Mouse (Mus musculus) granulocyte monocyte progenitor cell, adult 5-6 weeks (primary cell): ENCODE results near the gene Kdm2b. TPM values are rescaled to one million over a fixed set of nuclear protein-coding genes. Genes with fewer than 3 reads are reported as not detected.
"Not testable (repeated sequence)": the region's sequence is repeated elsewhere in the genome, so short reads cannot be mapped to it uniquely, and the experiment has no call there.

ENCODE experiments used
- ATAC-seq: replicated peaks from 2 replicates; pipeline ENCODE4 v1.8.0; 2016; ENCODE audit warnings: mild to moderate bottlenecking, moderate TSS enrichment, inconsistent platforms; ENCODE audit not compliant: poor library complexity, severe bottlenecking
- total RNA-seq, 2 experiments: library from RNA; stranded (forward) in 1 of 2; stranded (reverse) in 1 of 2; fragments of 200-712, 200-1000 nt in 1 of 2; fragments of >200 nt in 1 of 2; fragmentation: Nextera tagmentation in 1 of 2; gene quantifications; 2 replicates each; pipeline ENCODE4 v1.2.3; 2014 to 2017

Gene Kdm2b
- total RNA-seq, 2 experiments from 2014 or later = 42.8 to 58.7 TPM

DNA sequence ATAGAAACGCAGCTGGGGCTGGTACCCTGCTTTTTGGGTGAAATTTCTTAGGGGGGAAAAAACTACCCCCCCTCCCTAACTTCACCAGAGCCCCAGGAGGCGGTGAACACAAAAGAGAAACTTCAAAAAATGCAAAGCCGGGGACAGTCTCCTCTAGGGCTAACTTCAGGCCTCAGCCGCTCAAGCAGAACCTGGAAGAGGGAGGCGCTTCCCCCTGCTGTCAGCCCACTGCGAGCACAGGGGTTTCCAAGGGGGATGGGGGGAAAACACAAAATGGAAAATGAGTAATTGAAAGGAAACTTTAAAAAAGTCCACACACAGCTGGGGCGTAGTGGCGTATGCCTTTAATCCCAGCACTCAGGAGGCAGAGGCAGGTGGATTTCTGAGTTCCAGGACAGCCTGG lies 3.5 kb downstream of the Kdm2b start:
- no peak for ATAC-seq

DNA sequence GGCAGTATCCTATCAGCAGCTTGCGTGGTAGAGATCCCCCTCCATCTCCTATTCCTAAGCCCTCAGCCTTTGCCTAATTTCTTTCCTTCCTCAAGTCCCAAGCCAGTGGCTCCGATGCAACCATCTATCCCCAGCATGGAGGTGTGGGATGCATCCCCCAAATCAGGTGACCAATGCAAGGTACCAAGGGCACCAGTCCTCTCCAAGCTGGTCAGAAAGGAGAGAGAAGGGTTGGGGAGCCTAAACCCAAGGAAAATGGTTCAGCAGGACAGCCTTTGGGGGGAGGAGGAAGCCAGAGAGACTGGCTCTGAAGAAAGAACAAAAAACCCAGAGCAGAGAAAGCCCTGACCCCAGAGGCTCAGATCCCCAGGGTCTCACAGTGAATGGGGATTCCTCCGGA lies 4.3 kb downstream of the Kdm2b start:
- ATAC-seq = no peak

DNA sequence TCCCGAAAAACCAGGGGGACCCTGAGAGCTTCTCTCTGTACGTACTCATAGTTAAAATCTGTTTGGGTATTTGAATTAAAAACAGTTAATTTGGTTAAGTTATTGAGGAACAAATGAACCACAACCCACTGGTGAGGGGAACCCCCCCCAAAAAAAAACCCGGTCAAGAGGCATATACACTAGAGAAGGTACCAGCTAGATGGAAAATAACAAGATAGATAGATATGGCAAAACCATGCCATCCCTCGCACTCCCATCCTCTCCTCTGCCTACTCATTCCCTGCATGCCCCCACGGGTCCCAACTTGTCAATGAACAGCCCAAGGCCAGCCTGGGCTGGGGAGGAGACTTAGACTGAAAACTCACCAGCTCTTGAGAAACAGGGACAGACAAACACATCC lies 5.1 kb downstream of the Kdm2b start:
- ATAC-seq = no peak

DNA sequence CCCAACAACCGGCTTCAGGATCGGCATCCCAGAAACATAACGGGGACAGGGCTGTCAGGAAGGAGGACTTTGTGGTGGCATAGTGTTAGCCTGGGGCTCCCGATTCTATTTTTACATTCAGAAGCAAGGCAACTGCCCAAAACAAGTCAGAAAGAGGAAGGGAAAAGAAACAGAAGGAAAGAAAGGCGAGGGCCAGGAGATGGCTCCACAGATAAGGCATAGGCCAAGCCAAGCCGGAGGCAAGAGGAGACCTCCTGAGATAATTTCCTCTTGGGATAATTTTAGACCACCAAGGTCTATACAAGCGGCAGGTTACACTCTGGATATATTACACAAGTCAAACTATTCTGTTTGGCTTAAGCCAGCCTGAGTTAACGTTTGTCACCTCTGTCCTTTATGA lies 10.7 kb downstream of the Kdm2b start:
- peak; percentile 63 for ATAC-seq

DNA sequence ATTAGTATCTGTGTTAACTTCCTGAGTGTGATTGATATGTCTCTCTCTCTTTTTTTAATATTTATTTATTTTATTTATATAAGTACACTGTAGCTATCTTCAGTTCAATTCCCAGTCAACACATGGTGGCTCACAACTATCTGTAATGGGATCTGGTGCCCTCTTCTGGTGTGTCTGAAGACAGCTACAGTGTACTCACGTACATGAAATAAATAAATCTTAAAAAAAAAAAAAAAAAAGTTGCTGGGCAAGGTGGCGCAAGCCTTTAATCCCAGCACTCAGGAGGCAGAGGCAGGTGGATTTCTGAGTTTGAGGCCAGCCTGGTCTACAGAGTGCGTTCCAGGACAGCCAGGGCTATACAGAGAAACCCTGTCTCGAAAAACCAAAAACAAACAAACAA lies 14.9 kb downstream of the Kdm2b start:
- ATAC-seq = not testable (repeated sequence)

DNA sequence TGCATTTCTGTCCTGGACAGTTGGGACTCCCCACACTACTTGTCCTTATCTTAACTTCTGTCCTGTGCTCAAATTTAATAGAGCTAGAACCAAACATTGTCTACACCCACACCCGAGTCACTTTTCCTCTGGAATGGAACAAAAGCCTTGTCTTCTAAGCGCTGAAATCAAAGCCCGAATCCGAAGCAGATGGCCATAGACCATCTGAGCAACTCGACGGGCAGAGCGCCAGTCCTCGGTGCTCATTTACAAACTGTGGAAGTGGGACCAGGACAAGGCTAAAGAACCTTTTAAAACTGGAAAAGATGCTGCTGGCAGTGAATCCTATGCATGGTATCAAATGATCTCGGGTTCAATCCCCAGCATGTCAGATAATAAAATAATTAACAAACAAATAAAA lies 17.5 kb downstream of the Kdm2b start:
- ATAC-seq = no peak

DNA sequence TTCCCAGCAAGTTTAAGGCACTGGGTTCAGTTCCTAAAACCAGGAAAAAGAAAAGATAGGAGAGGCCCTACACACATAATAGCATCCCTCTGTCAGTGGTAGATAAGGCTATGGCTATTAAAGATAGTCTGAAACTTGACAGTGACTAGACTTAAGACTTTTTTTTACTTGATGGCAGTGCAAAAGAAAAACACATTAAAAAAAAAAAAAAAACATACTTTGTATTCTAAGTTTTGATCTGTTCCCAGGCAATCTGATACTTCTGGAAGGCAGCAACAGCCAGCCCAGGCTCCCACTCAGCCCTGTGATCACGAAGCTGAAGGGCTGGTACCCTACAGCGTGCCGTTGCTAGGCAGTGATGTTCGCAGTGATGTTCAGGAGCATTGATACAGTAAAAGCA lies 18.2 kb downstream of the Kdm2b start:
- ATAC-seq = no peak

DNA sequence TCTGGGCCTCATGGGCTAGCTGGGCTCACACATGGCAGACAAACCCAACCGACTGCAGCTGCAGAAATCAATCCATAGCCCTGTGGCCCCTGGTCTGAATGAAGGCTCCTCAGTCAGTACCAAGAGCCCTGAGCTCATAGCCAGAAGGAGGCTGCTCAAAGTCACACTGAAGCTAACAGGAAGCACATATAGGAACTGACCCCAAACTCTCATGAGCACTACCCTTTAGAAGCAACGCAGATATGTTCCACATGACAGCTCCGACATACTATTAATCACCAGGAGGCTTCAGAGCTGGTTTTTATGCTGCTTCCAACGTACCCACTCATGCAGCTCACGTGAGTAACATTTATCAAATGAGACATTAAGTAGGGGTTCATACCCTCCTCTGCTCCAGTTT lies 19.6 kb downstream of the Kdm2b start:
- ATAC-seq = no peak

DNA sequence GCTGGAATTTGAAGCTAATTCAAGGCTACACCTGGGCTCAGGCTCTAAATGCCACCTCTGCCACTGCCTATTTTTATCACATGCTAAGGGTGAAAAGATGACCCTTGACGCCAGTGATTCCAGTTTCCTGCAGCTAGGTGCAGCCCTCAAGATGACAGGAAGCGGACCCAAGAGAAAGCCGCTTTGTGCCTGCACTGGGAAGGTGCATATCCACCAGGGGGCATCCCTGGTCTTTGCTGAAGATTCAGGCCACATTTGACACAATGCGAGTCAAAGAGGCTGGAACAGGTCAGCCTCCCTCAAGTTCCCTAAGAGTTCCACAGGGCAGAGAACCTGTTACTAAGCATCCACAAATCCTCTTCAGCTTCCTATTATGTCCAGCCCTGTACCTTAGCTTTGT lies 21.3 kb downstream of the Kdm2b start:
- peak; percentile 80 for ATAC-seq

DNA sequence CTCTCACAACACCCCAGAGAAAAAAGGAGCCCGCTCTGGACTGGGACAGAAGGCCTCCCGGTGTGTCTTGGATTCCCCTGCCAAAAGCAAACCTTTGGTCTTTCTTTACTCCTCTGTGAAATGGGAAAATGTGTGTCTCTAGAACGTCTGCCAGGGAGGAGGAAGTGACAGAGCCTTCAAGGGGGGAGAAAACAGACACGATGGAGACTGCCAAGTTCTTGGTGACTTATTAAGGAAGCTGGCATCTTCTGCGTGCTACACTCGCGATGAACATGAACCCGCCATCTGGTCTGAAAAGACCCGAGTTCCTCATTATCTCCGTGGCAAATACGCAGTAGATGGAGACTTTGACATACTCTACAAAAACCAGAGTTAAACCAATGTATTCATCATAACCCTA lies 24.2 kb downstream of the Kdm2b start:
- ATAC-seq = peak; percentile 46

DNA sequence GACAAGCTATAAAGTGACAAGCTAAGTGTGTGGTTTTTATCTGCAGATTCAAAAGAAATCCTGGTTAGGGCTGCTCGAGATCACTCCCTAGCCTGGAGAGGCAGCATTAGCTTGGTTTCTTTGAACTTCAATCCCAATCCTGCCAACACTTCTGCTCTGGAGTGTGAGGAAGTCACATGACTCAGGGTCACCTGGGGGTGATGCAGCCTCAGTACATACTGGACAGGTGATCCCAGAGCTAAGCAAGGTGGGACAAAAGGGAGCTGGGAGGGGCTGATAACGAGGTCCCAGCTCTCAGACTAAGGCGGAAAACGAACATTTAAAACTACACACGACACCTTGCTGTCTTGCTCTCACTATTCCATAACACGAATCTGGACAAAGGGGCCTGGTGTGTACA lies 24.8 kb downstream of the Kdm2b start:
- ATAC-seq = no peak

DNA sequence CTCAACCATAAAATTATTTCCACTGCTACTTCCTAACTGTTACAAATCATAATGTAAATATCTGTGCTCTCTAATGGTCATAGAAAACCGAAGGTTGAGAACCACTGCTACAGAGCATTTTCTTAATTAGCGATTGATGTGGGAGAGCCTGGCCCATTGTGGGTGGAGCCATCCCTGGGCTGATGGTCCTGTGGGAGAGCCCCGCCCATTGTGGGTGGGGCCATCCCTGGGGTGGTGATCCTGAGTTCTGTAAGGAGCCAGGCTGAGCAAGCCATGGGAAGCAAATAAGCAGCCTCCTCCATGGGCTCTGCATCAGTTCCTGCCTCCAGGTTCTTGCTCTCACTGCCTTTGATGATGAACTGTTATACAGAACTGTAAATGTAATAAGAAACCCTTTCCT lies 27.7 kb downstream of the Kdm2b start:
- ATAC-seq = no peak

DNA sequence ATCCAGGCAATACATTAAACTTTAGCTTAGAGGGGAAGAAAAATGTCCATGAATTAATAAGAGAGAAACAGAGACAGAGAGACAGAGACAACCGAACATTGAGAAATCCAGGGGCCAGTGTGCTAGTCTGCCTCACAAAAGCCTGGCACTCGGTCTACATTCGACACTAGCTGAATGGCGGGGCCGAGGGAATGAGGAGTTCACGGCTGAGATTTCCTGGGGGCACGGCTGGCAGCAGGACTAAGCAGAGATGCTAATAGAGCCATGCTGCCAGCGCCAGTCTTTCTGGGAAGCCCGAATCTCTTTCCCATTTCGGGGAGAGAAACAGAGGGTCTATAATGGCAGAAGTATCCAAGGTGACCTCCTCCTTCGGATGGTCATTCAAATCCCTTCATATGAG lies 30.2 kb downstream of the Kdm2b start:
- ATAC-seq = no peak

DNA sequence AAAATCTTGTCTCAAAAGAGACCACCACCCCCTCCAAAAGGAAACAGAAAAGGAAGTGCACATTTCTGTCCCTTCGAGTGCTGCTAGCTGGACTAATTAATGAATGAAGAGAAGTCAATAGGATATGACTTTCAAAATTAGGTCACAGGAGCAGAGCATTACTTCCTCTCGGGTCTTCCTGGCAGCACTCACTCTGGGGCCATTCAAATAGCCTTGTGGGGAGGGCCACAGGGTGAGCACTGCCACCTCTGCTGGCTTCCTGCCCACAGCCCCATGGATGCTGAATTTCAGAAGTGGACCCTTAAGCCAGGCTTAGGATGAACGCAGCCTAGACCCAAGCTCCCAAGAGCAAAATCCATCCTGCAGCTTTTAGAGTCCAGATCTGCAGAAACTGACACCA lies 33.6 kb downstream of the Kdm2b start:
- ATAC-seq = peak; percentile 52

DNA sequence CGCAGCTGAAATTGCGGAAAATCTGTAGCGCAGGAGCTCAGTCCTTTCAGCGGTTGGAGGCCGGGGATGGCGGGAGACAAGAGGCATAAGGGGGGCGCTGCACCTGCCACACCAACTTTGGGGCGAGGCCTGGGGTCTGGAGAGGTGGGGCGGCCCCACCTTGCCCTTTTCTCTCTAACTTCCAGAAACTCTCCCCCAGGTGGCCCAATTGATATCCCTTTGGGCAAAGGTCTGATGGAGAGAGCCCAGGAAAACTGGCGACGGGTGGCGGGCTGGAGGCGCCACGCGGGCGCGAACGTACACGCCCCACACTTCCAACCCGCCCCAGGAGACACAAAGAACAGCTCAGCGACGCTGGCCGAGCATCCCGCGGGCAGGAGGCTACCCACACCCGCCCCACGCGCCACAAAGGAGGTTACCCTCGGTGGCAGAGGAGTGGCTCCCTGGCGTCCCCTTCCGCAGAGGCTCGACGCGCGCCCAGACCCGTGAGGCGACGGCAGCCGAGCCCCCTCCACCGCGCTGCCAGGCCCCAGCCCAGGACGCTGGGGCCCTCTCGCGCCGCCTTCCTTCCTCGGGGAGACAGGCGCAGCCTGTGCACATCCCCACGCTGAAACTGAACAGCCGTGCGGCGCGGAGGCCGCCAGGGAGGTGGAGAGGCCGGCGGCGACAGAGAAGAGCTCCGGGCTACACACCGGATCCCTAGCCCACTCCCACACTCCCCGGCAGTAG lies 37.5 kb downstream of the Kdm2b start:
- ATAC-seq = peak; percentile 28

DNA sequence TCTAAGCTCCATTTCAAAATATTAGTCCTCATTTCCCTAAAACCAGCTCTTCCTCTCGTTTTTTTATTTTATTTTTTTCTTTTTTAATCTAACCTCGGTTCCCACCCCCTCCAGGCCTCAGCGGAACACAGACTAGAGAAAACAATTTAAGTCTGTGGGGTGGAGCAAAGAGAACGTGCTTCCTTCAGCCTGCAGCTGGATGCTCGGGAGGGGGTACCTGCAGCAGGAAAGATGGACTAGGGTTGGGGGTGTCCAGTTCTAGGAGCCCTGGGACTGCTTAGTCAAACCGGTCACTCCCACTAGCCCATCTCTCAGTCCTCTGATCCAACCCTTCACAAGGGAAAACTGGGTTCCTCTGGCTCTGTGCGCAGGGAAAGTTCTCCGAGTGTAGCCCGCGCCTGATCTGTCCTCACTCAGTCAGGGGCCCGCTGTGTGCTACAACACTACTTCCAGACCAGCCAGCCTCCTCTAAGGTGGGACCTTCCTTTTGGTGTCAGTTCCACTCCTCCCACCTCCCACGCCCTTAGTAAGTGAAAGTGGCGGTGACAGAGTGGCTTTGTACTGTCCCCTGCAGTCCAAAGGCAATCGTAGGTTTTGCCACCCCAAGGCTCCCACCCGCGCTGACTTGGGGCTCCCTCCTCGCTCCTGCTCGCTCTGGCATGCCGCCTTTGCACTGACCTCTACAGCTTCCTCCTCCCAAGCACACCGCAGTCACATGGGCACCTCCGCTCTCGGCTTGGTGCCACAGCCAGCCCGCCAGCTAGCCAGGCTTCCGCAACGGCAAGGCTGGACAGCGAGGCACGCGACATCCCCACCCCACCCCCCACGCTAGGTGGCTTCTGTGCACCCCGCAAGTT lies 38.3 kb downstream of the Kdm2b start:
- ATAC-seq = peak; percentile 74

DNA sequence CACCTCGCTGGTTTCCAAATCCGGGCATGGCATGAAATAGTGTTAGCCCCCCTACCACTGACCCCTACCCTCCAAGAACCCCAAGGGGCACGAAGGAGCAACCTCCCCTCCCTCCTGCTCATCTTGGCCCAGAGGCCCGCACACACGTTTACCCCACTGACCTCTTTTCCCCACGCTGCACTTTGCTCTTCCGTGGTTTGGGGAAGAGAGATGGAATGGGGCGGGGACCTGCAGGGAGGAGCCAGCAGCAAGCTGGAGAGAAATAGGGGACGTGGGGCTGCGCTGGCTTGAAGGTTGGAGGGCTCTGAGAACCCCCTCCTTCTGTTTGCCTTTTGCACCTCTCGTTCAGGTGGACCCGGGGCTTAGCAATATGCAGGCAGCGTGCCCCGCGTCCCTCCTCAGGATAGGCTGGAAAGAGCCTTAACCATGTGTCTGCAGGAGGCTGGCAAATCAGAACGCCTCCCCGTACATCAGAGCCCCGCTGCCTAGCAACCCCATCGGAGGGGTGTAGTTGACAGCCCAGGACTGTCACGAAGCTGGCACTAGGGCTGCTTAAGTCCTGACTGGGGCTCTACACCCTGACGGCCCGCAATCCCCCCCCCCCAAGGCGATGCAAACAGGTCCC lies 39.2 kb downstream of the Kdm2b start:
- ATAC-seq = 0 out of 2 replicates have a peak, but pooled peaks have one; percentile 18

DNA sequence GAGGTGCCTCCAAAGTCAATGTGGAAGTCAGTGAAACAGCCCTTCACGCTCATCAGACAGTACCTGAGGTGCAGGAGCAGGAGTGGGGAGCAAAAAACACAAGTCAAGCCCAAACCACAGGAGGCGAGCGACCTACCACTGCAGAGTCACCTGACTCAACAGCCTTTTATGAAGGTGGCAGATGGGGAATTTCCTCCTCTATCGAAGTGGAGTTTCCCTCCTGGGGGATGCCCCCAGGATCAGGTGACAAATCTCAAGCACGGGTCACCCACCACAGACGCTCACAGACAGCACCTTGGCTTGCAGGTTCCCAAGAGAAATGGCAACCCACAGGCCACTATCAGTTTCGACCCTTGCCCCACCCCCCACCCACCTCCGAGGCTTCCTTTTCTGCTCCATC lies 40.5 kb downstream of the Kdm2b start:
- no peak for ATAC-seq

DNA sequence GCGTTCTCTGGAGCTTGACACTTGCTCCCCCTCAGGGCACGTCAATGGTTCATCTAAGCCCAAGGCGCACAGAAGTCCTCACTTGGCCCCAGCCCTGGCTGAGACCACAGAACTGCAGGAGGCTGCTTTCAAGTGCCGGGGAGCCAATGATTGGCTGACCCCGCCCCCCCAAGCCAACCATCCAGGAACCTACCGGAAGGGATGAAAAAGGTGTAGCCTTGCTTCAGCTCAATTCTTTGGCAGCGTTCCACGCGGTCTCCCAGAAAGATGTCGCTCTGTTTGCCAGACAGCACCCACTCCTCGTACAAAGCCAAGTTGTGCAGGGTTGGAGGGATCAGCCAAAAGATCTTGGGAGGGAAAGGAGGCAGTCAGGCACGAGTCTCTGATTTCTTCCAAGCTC lies 42.1 kb downstream of the Kdm2b start:
- ATAC-seq = no peak

DNA sequence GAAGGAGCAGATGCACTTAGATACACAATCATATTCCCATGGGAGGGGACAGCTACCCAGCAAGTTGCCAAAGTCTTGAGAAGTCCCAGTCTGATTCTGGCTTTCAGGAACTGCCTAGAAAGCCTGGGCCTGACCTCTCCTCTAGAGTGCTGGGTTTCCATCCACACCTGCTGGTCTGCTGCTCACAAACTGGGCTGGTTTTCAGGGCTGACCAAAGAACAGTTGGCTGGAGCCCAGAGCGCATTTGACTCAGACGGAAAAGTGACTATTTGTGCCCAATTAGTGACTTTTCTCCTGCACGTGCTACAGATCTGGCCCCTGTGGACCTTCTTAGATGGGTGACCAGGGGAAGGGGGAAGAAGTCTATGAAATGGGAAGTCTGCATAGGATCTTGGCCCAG lies 50.9 kb downstream of the Kdm2b start:
- no peak for ATAC-seq

DNA sequence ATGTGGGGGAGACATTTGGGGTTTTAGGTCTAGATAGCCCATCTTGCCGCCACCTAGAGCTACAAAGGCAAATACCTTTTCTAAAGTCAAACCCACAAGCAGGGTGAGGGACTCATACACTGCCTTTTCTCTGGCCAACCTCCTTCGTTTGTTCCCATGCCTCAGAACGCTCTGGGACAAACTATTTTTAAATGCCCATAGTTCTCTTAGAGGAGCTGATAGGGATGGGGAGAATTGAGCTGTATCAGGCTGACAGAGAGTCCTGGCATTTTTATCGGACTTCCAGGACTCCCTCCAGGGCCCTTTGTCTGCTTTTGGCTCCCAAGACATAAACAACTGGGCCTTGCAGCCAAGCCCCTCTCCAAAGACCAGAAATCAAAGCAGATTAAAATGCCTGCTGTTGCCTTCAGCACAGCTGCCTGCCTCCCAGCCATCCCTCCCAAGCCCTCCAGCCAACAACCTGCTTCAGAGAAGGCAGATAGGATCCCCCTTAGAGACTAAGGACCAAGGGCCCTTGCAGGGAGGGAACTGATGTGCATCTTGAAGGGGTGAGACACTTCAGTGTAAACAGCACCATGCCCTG lies 51.6 kb downstream of the Kdm2b start:
- no peak for ATAC-seq
